Mouse (Mus musculus): Measurements from ENCODE around the gene Cluap1.

Cluap1 gene

DNA sequence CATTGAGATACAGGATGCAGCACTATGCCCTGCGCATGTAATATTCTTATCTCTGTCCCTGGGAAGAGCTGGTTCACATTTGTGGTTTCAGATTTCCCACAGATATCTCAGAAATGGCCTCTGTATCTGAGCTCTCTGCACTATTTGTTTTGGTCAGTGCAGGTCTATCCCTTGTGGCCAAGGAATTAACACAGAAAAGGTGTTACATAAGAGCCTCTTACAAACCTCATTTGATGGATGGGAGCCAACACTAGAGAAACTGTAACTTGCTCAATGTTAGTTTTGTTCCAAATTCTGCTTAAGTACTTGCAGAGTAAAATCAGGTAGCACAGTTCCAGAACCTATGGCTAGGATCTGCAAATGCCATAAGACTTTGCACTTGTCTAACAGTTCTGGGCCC lies 25.5 kb downstream of the Cluap1 start:
- no peak for DNase-seq (ENCODE audit: low read depth, low spot score)

DNA sequence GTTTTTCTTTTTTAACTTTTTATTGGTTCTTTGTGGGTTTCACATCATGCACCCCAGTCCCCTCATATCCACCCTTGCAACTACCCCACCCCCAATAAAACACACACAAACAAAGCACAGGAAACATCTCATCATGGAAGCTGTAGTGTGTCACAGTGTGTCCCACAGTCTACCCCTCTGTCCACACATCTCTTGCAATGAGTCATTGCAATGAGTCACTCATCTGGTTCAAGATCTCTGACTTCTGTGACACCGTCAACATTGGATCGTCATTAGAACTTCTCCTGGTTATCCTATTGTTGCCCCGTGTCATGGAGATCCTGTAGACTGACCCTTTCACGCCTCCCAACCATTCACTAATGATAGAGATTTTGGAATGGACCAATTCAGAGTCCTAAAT lies 26.1 kb downstream of the Cluap1 start:
- no peak for DNase-seq (ENCODE audit: low read depth, low spot score)

DNA sequence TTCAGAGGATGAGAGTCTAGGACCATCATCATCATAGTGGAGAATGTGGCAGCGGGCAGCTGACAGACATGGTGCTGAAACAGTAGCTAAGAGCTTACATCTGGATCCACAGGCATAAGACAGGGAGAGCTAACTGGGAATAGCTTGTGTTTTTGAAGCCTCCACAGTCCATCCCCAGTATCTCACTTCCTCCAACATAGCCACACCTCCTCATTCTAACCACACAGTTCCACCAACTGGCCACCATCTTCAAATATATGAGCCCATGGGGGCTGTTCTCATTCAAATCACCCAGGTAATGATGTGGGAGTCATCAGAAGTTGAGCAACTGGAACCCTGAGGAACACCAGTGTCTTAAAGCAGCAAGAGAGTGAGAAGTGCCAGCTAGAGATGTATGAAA lies 42.5 kb downstream of the Cluap1 start:
- DNase-seq (ENCODE audit: low read depth, low spot score), result no peak

GRCm38 (mm10) chr16:3956369-3956768 lies 47.8 kb downstream of the Cluap1 start:
- no peak for DNase-seq (ENCODE audit: low read depth, low spot score)

GRCm38 (mm10) chr16:3959261-3959660 lies 50.7 kb downstream of the Cluap1 start:
- no peak for DNase-seq (ENCODE audit: low read depth, low spot score)

- no peak for DNase-seq (ENCODE audit: low read depth, low spot score)
These were observed 56.4 kb downstream of the Cluap1 start for GRCm38 (mm10) chr16:3964990-3965389.

DNA sequence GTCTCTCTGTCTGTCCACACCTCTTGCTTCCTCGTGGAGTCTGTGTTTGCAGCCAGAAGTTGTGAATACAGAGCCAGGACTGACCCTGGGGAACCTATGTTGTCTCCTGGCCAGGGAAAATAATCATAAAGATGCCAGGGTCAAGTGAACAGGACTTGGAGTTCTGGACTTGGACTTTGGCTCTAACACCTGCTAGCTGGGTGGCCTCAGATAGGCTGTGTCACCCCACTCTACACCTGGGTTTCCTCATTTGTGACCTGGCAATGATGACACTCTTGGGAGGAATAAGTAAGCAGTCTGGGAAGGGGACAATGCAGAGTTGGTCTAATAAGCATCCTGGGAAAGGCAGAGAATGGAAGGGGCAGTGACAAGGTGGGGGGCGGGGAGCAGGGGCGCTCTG lies 56.9 kb downstream of the Cluap1 start:
- no peak for DNase-seq (ENCODE audit: low read depth, low spot score)

DNA sequence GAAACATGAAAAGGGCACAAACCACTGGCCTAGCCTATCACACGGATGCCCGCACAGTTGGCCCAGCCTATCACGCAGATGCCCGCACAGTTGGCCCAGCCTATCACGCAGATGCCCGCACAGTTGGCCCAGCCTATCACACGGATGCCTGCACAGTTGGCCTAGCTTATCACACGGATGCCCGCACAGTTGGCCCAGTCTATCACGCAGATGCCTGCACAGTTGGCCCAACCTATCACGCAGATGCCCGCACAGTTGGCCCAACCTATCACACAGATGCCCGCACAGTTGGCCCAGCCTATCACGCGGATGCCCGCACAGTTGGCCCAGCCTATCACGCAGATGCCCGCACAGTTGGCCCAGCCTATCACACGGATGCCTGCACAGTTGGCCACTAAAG lies 65.9 kb downstream of the Cluap1 start:
- DNase-seq (ENCODE audit: low read depth, low spot score), result peak; percentile 77

GRCm38 (mm10) chr16:3975658-3976057 lies 67.1 kb downstream of the Cluap1 start:
- peak; percentile 90 for DNase-seq (ENCODE audit: low read depth, low spot score)

- no peak for DNase-seq (ENCODE audit: low read depth, low spot score)
These were observed 67.7 kb downstream of the Cluap1 start, which contains the start of gene Nlrc3 for GRCm38 (mm10) chr16:3976251-3976671. Gene Nlrc3, minus strand, starts transcription at chr16:3976632.

GRCm38 (mm10) chr16:3976712-3977111 lies 68.1 kb downstream of the Cluap1 start:
- peak; percentile 83 for DNase-seq (ENCODE audit: low read depth, low spot score)

GRCm38 (mm10) chr16:3982173-3982572 lies 73.6 kb downstream of the Cluap1 start:
- no peak for DNase-seq (ENCODE audit: low read depth, low spot score)

DNA sequence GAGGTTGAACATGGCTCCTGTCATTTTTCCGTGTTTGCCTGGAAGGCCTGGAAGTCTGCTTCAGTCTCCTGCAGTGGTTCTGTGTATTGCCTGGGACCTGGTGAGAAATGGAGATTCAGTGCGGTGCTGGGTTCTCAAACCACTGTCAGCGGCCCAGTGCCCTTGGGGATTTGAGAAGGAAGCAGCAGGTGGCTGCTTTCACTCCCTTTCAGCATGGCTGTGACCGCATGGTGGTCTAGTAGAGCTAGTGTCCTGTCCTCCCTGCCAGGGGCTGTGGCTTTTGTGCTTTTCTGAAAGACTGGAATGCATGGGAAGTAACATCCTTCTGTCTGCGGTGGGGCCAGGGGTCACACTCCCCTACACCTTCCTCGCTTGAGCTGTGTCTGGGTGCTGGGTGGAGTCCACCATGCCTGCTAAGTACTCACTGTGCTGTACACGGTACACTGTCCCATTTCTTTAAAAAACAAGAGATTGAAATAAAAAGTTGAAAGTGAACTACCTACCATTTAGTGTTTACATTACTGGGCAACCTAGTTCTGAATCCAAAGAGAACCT lies 74.6 kb downstream of the Cluap1 start:
- peak; percentile 28 for DNase-seq (ENCODE audit: low read depth, low spot score)

- DNase-seq (ENCODE audit: low read depth, low spot score), result no peak
These were observed 79.8 kb downstream of the Cluap1 start for GRCm38 (mm10) chr16:3988410-3988809.

Measured in R1 (cell line).